Mouse (Mus musculus) heart, adult 18-20 months (tissue): ENCODE results near the gene Pramel3. TPM values are rescaled to one million over a fixed set of nuclear protein-coding genes. Genes with fewer than 3 reads are reported as not detected.
"Not testable (repeated sequence)": the region's sequence is repeated elsewhere in the genome, so short reads cannot be mapped to it uniquely, and the experiment has no call there.

Source experiments
- DNase-seq, 2 experiments: peaks; one replicate each; pipeline ENCODE4 v3.0.0; 2021 to 2022; ENCODE audit warnings: mixed read lengths in 1 of 2
- long read RNA-seq, 2 experiments: library from polyadenylated mRNA; stranded (forward); transcript quantifications; one replicate each; pipeline ENCODE4 v2.0.0; 2021
- total RNA-seq, 2 experiments: library from RNA; stranded (reverse); gene quantifications; 2 replicates each; pipeline ENCODE4 v1.2.3; 2021

Pramel3 gene
- total RNA-seq: not detected
- long read RNA-seq, experiment 1: 0 reads
- long read RNA-seq, experiment 2: 0 reads

GRCm38 (mm10) chrX:135302007-135302406, at the start of gene Pramel3:
Gene Pramel3, plus strand, starts transcription at chrX:135302307.
- DNase-seq: not testable (repeated sequence)

- not testable (repeated sequence) for DNase-seq
Measured at GRCm38 (mm10) chrX:135360685-135361084, 58.6 kb downstream of the Pramel3 start.

DNA sequence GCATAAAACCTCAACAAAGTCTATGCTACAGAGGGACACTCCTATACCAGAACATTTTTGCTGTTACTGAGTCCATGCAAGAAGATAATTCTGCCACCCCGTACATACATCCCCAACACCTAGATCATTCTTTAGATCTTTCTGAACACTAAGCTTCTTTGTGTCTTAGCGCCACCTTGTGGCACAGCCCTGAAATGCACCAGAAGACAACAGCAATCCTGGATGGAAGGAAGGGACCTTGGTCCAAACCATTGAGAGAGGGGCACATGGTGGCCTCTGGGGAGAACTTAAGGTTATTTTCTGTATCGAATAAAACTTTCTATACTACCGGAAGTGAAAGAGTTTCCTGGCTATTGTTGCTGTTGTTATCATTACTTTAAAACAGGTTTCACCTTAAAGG, 59.8 kb downstream of the Pramel3 start:
- not testable (repeated sequence) for DNase-seq

Other genes with a start within 250 kb of the Pramel3 start
- not detected for gene Gm15023, start 124.7 kb upstream of the Pramel3 start, total RNA-seq
- gene Tceal6, start 91.6 kb upstream of the Pramel3 start, total RNA-seq: not detected
- not detected for gene Gm5128, start 71.0 kb downstream of the Pramel3 start, total RNA-seq
- gene Gm7903, start 131.5 kb downstream of the Pramel3 start, total RNA-seq: not detected
- gene AV320801, start 192.3 kb downstream of the Pramel3 start, total RNA-seq: not detected